8 mouse cellular contexts compared by ENCODE assay signal in genomic region chr6:142387755-142388271, GRCm38 (mm10). TPM values are rescaled to one million over a fixed set of nuclear protein-coding genes. Genes with fewer than 3 reads are reported as not detected.
A peak's percentile ranks its signal among the peaks of the same experiment; 100 is the strongest.
DNase-seq lines count a peak whose midpoint lies in the region; ATAC-seq and TF ChIP-seq lines count a peak whose summit lies in the region.

No protein-coding gene starts in this region.

- H3K27me3 ChIP-seq in heart, embryonic 13.5 days (replicated peaks) = no peaks in the 10 kb centered on the region
- H3K27me3 ChIP-seq in forebrain, embryonic 14.5 days (replicated peaks; ENCODE audit: control insufficient read depth, insufficient read depth, low read length) = no peaks in the 10 kb centered on the region

- in situ Hi-C loops in ES-E14 (cut with MboI; ENCODE audit: low sequenced_read_pairs in 2 of 2, unreplicated experiment in 2 of 2) = no loop called here

- WGBS in heart, embryonic 13.5 days = 14% methylated on average over 8 of the region's 8 CpGs
- WGBS in forebrain, embryonic 14.5 days = 23% methylated on average over 8 of the region's 8 CpGs
- WGBS in macrophage (ENCODE audit: missing documents) = 18% methylated on average over 8 of the region's 8 CpGs

- peak overlapping the region; percentile 74 for H3K4me2 ChIP-seq in heart, embryonic 13.5 days
- peak overlapping the region; percentile 74 for H3K4me2 ChIP-seq in forebrain, embryonic 14.5 days (ENCODE audit: low read length)

- H3K4me1 ChIP-seq in heart, embryonic 13.5 days = peaks cover 36% of the 10 kb centered on the region
- H3K4me1 ChIP-seq in ES-E14 (ENCODE audit: control insufficient read depth in 2 of 2, insufficient read depth in 2 of 2, low read length in 2 of 2, poor library complexity in 1 of 2) = peaks cover 6 to 7% of the 10 kb centered on the region in 2 experiments; a peak in 2 of 4 replicates
- peaks cover 14% of the 10 kb centered on the region for H3K4me1 ChIP-seq in forebrain, embryonic 14.5 days (ENCODE audit: control insufficient read depth, insufficient read depth, low read length)

- no peaks in the 10 kb centered on the region for H3K9me3 ChIP-seq in heart, embryonic 13.5 days
- no peaks in the 10 kb centered on the region for H3K9me3 ChIP-seq in ES-E14 (ENCODE audit: control insufficient read depth, insufficient read depth, low read depth, low read length)
- H3K9me3 ChIP-seq in forebrain, embryonic 14.5 days (replicated peaks; ENCODE audit: control insufficient read depth, low read length) = no peaks in the 10 kb centered on the region

- no peak for ATAC-seq in heart, embryonic 13.5 days (ENCODE audit: extremely low read depth, insufficient number of reproducible peaks, low FRiP score, low TSS enrichment)
- ATAC-seq in forebrain, embryonic 14.5 days = no peak

- H3K27ac ChIP-seq in heart, embryonic 13.5 days (replicated peaks) = no peak overlapping the region
- no peak overlapping the region for H3K27ac ChIP-seq in ES-E14 (ENCODE audit: insufficient read depth, low read depth, low read length, poor library complexity, severe bottlenecking)
- H3K27ac ChIP-seq in forebrain, embryonic 14.5 days (ENCODE audit: low read depth, low read length) = no peak overlapping the region
- peak overlapping the region; percentile 48 for H3K27ac ChIP-seq in macrophage

- peaks cover 7% of the 10 kb centered on the region for H3K36me3 ChIP-seq in heart, embryonic 13.5 days
- peaks cover 7% of the 10 kb centered on the region; the same call in 1 of the 2 replicates for H3K36me3 ChIP-seq in ES-E14 (ENCODE audit: control insufficient read depth, insufficient read depth, low read length, poor library complexity, severe bottlenecking)
- no peaks in the 10 kb centered on the region for H3K36me3 ChIP-seq in forebrain, embryonic 14.5 days (ENCODE audit: control insufficient read depth, insufficient read depth, low read length)
- 0 out of 2 replicates have a peak, but pooled peaks cover 2% of the 10 kb centered on the region for H3K36me3 ChIP-seq in macrophage (ENCODE audit: inconsistent target)

- DNase-seq in heart, adult 11 months = no peak
- peak; percentile 4 for DNase-seq in ES-E14 (ENCODE audit: low read depth, low spot score)
- DNase-seq in forebrain, embryonic 14.5 days (ENCODE audit: low spot score) = no peak
- DNase-seq in thymus, adult 18-20 months = no peak
- no peak for DNase-seq in urinary bladder, postnatal 4 days (ENCODE audit: low spot score in 2 of 2)
- no peak for DNase-seq in right cerebral cortex, postnatal 14 days

- peak overlapping the region; percentile 94 for H3K9ac ChIP-seq in heart, embryonic 13.5 days
- peak overlapping the region; percentile 93 for H3K9ac ChIP-seq in ES-E14 (ENCODE audit: insufficient read depth, low read depth, low read length, poor library complexity, severe bottlenecking)
- peak overlapping the region; percentile 91 for H3K9ac ChIP-seq in forebrain, embryonic 14.5 days (ENCODE audit: low read length)

- peaks cover 89% of the 10 kb centered on the region for H3K79me2 ChIP-seq in macrophage (ENCODE audit: inconsistent target)

- peak overlapping the region; percentile 99 for H3K4me3 ChIP-seq in heart, embryonic 13.5 days
- H3K4me3 ChIP-seq in ES-E14 (ENCODE audit: insufficient read depth in 1 of 2, low read depth in 1 of 2, low read length in 2 of 2, poor library complexity in 1 of 2, severe bottlenecking in 1 of 2) (peak overlapping the region; percentile 86 to 96), macrophage (ENCODE audit: inconsistent target) (peak overlapping the region; percentile 69)
- peak overlapping the region; percentile 99 for H3K4me3 ChIP-seq in forebrain, embryonic 14.5 days (ENCODE audit: low read depth, low read length)

TF ChIP-seq in ES-E14, 5 proteins besides CTCF, POLR2A, EP300 and RAD21:
- TF ChIP-seq ZNF384 (IDR thresholded peaks at IDR 0.05; ENCODE audit: low read depth, low read length) (0 out of 2 replicates have a peak, but pooled peaks have one; percentile 27), HCFC1 (IDR thresholded peaks at IDR 0.05; ENCODE audit: borderline replicate concordance, insufficient read depth, low read length) (no peak)

RNA-seq across cellular contexts. Expression of gene Golt1b, which starts 0.8 kb away (rescaled TPM):
- polyA plus RNA-seq in heart, embryonic 13.5 days (2015; fragmentation: Nextera tagmentation; extraction: Ambion mirVana) = 73.2 and 76.7 TPM in 2 replicates
- total RNA-seq in ES-E14 (2012; rRNA removed) = 85.4 and 86.2 TPM in 2 replicates
- polyA plus RNA-seq in forebrain, embryonic 14.5 days (2014; fragmentation: Nextera tagmentation; extraction: Ambion mirVana) = 99.4 and 106 TPM in 2 replicates
- 10 to 100 TPM in 11 of 26 experiments, 1 to 10 TPM in 15; 2.7 to 15.0 (median 8.3) TPM for total RNA-seq in macrophage (2018; cell fraction: chromatin; rRNA removed)
- total RNA-seq in macrophage (2018; cell fraction: cytosol; rRNA removed) = 10 to 100 TPM; 27.0 to 41.1 (median 34.3) TPM
- 10 to 100 TPM; 11.1 to 53.8 (median 23.0) TPM for total RNA-seq in macrophage (2018; cell fraction: nucleus; rRNA removed)
- 25.6 to 53.6 TPM (median 31.5 TPM) in 3 replicates for polyA plus RNA-seq in macrophage (2018)

RNA-seq across cellular contexts. Expression of gene Recql, which starts 0.9 kb away (rescaled TPM):
- 18.2 and 18.9 TPM in 2 replicates for polyA plus RNA-seq in heart, embryonic 13.5 days (2015; fragmentation: Nextera tagmentation; extraction: Ambion mirVana)
- total RNA-seq in ES-E14 (2012; rRNA removed) = 22.6 and 24.7 TPM in 2 replicates
- 33.8 and 35.5 TPM in 2 replicates for polyA plus RNA-seq in forebrain, embryonic 14.5 days (2014; fragmentation: Nextera tagmentation; extraction: Ambion mirVana)
- total RNA-seq in macrophage (2018; cell fraction: chromatin; rRNA removed) = 10 to 100 TPM in 20 of 26 experiments, 1 to 10 TPM in 6; 6.2 to 48.1 (median 23.2) TPM
- 10 to 100 TPM in 13 of 26 experiments, 1 to 10 TPM in 13; 6.6 to 17.5 (median 10.0) TPM for total RNA-seq in macrophage (2018; cell fraction: cytosol; rRNA removed)
- 10 to 100 TPM in 20 of 26 experiments, 1 to 10 TPM in 6; 5.5 to 51.9 (median 18.9) TPM for total RNA-seq in macrophage (2018; cell fraction: nucleus; rRNA removed)
- polyA plus RNA-seq in macrophage (2018) = 14.2 to 21.2 TPM (median 14.7 TPM) in 3 replicates

RNA-seq across cellular contexts. Expression of gene Spx, which starts 25.4 kb away (rescaled TPM):
- polyA plus RNA-seq in heart, embryonic 13.5 days (2015; fragmentation: Nextera tagmentation; extraction: Ambion mirVana) = 0.27 and 0.59 TPM in 2 replicates
- 0.94 and 1.4 TPM in 2 replicates for total RNA-seq in ES-E14 (2012; rRNA removed)
- polyA plus RNA-seq in forebrain, embryonic 14.5 days (2014; fragmentation: Nextera tagmentation; extraction: Ambion mirVana) = 1.7 and 2.1 TPM in 2 replicates
- total RNA-seq in macrophage (2018; cell fraction: chromatin; rRNA removed) = 1 to 10 TPM in 17 of 26 experiments, under 1 TPM in 5, not detected in 4; 0.29 to 4.9 (median 1.8) TPM
- under 1 TPM in 1 of 26 experiments, not detected in 25; 0.18 TPM for total RNA-seq in macrophage (2018; cell fraction: cytosol; rRNA removed)
- total RNA-seq in macrophage (2018; cell fraction: nucleus; rRNA removed) = 1 to 10 TPM in 9 of 26 experiments, under 1 TPM in 12, not detected in 5; 0.37 to 3.0 (median 0.96) TPM
- polyA plus RNA-seq in macrophage (2018) = 0.15 TPM in 1 of 3 replicates, not detected in the others

RNA-seq across cellular contexts. Expression of gene Pyroxd1, which starts 42.4 kb away (rescaled TPM):
- 12.0 and 12.6 TPM in 2 replicates for polyA plus RNA-seq in heart, embryonic 13.5 days (2015; fragmentation: Nextera tagmentation; extraction: Ambion mirVana)
- 10.4 and 10.8 TPM in 2 replicates for total RNA-seq in ES-E14 (2012; rRNA removed)
- polyA plus RNA-seq in forebrain, embryonic 14.5 days (2014; fragmentation: Nextera tagmentation; extraction: Ambion mirVana) = 22.1 and 25.1 TPM in 2 replicates
- 10 to 100 TPM; 16.5 to 44.1 (median 28.9) TPM for total RNA-seq in macrophage (2018; cell fraction: chromatin; rRNA removed)
- total RNA-seq in macrophage (2018; cell fraction: cytosol; rRNA removed) = 1 to 10 TPM; 4.4 to 8.2 (median 6.3) TPM
- 10 to 100 TPM; 10.6 to 31.9 (median 19.5) TPM for total RNA-seq in macrophage (2018; cell fraction: nucleus; rRNA removed)
- 7.2 to 9.4 TPM (median 7.9 TPM) in 3 replicates for polyA plus RNA-seq in macrophage (2018)
